Mouse (Mus musculus) MEL (cell line): ENCODE data around the gene Igf2bp3.

Experiments
- CTCF ChIP-seq, 3 experiments: IDR thresholded peaks in 2 of 3; conservative IDR thresholded peaks in 1 of 3; 2 replicates each; pipeline ENCODE4 v1.5.1; 2011 to 2012; ENCODE audit warnings: low read length in 3 of 3, low read depth in 2 of 3, mild to moderate bottlenecking in 2 of 3, improper control_type of control experiment in 1 of 3, inconsistent platforms in 1 of 3, mixed read lengths in 1 of 3, moderate library complexity in 1 of 3; ENCODE audit not compliant: control insufficient read depth in 1 of 3, insufficient read depth in 1 of 3, poor library complexity in 1 of 3, severe bottlenecking in 1 of 3
- EP300 ChIP-seq, 2 experiments: IDR thresholded peaks; 2 replicates each; pipeline ENCODE4 v1.6.1; 2011; ENCODE audit warnings: improper control_type of control experiment in 2 of 2, low read length in 2 of 2, low read depth in 1 of 2, mild to moderate bottlenecking in 1 of 2
- MAFK ChIP-seq: IDR thresholded peaks from 2 replicates; pipeline ENCODE4 v1.6.1; 2011; ENCODE audit warnings: low read depth, mild to moderate bottlenecking, low read length, improper control_type of control experiment, borderline replicate concordance
- MAX ChIP-seq: IDR thresholded peaks from 2 replicates; pipeline ENCODE4 v1.6.1; 2011; ENCODE audit warnings: low read length, improper control_type of control experiment
- MAZ ChIP-seq: IDR thresholded peaks from 2 replicates; pipeline ENCODE4 v1.6.1; 2012; ENCODE audit warnings: low read depth, mild to moderate bottlenecking, inconsistent platforms, low read length, improper control_type of control experiment
- POLR2A ChIP-seq, 2 experiments: IDR thresholded peaks; 2 replicates each; pipeline ENCODE4 v1.6.1; 2011 to 2012; ENCODE audit warnings: low read length in 2 of 2, mild to moderate bottlenecking in 2 of 2, control low read depth in 1 of 2, improper control_type of control experiment in 1 of 2, low read depth in 1 of 2, moderate library complexity in 1 of 2; ENCODE audit not compliant: control insufficient read depth in 1 of 2, insufficient read depth in 1 of 2, poor library complexity in 1 of 2
- RAD21 ChIP-seq: IDR thresholded peaks from 2 replicates; pipeline ENCODE4 v1.6.1; 2011; ENCODE audit warnings: mild to moderate bottlenecking, low read depth, low read length, improper control_type of control experiment
- USF1 ChIP-seq: IDR thresholded peaks from 2 replicates; pipeline ENCODE4 v1.6.1; 2014; ENCODE audit warnings: low read depth, mild to moderate bottlenecking, inconsistent platforms, low read length, improper control_type of control experiment, moderate library complexity
- USF2 ChIP-seq, 2 experiments: IDR thresholded peaks; 2 replicates each; pipeline ENCODE4 v1.6.1; 2011 to 2012; ENCODE audit warnings: improper control_type of control experiment in 2 of 2, low read length in 2 of 2, borderline replicate concordance in 1 of 2, inconsistent platforms in 1 of 2, low read depth in 1 of 2, mild to moderate bottlenecking in 1 of 2; ENCODE audit not compliant: insufficient read depth in 1 of 2
- ZKSCAN1 ChIP-seq: IDR thresholded peaks from 2 replicates; pipeline ENCODE4 v1.6.1; 2012; ENCODE audit warnings: low read depth, mild to moderate bottlenecking, inconsistent platforms, low read length, improper control_type of control experiment, moderate library complexity

DNA sequence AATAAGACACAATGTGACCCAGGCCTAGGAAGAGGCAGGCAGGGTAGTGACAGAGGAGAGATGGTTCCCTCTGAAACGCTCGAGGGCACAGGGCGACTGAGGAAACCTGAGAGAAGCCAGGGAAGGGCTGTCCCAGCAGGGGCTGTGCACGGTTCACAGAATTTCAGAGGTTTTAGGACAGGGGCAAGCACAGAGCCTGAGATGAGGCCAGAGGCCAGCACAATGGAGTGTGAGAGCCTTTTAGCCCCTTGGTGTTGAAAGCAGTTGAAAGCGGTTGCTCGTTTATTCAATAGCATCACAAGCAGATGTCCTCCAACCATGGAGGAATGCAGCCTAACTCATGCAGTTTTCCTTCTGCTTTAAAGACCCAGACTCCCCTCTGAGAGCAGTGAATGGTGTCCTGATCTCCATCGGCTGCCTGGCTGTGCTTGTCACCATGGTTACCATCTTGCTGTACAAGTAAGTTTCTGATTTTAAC is 159.5 kb downstream of the Igf2bp3 start:
- TF ChIP-seq CTCF (IDR thresholded peaks at IDR 0.05 in 2 of 3, conservative IDR thresholded peaks at IDR 0.05 in 1 of 3; ENCODE audit: control insufficient read depth in 1 of 3, insufficient read depth in 1 of 3, low read depth in 2 of 3, low read length in 3 of 3, poor library complexity in 1 of 3, severe bottlenecking in 1 of 3) (no peak), USF2 (IDR thresholded peaks at IDR 0.05; ENCODE audit: borderline replicate concordance in 1 of 2, insufficient read depth in 1 of 2, low read depth in 1 of 2, low read length in 2 of 2) (no peak), MAZ (no peak), ZKSCAN1 (no peak), MAX (no peak), RAD21 (no peak), POLR2A (IDR thresholded peaks at IDR 0.05; ENCODE audit: control insufficient read depth in 1 of 2, insufficient read depth in 1 of 2, low read depth in 1 of 2, low read length in 2 of 2, poor library complexity in 1 of 2) (no peak), USF1 (no peak), MAFK (no peak), EP300 (IDR thresholded peaks at IDR 0.05; ENCODE audit: low read depth in 1 of 2, low read length in 2 of 2) (no peak)
